Mouse (Mus musculus): ENCODE measurements around the gene Rph3a.

DNA sequence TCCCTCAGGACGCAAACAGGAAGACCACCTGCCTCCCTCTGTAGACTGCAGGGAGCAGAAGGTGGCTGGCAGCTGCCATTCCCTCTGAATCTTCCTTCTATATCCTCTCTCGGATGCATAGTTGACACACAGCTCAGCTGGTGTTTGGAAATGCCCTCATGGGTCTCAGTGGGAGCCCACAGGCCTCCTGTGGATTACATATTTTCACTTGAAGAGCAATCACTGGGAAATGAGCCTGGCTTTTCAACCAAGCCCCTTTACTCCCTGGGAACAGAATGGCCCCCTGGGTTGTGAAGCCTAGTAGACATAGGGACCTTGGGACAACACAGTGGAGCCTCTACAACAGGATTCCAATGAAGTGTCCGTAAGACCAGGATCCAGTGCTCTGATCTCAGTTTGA, 33.8 kb downstream of the Rph3a start:
- TF ChIP-seq CTCF (IDR thresholded peaks at IDR 0.05; ENCODE audit: insufficient read depth, low read depth, low read length) (no peak), POLR2A (IDR thresholded peaks at IDR 0.05; ENCODE audit: insufficient read depth, low read depth, low read length) (no peak)
